Mouse (Mus musculus): Measurements from ENCODE around the gene Nol8.

DNA sequence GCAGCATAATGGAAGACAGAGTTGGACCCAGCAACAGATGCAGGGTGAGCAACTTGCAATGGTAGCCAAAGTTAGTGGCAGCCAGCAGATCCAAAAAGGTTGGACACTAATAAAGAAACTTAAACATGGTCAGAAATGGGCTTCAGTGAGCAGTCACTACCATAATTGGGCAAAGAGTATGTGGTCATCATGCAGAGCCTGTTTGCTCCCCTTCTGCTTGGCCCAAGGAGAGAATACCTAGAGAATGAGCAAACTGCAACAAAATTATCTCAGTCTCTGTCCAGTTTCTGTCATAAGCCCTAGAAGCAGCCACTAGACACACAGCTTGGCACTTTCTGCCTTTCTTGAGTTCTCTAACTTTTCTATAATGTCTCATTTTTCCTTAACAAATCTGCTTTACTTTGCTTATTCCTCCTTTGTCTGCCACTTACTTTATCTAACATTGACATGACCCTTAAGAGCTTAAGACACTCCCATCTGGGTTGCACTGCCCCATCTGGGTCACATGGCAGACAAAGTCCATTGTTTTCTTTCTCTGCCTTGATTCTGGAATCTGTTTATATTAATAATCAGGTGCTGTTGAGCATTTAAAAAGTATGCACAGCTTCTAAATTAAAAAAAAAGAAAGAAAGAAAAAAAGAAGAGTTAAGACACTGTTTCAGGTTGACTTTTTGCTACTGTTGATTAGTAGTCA, 9.1 kb upstream of the Nol8 start:
- no peak for TF ChIP-seq CTCF (IDR thresholded peaks at IDR 0.05; ENCODE audit: low read depth)
- no peak for TF ChIP-seq EP300 (IDR thresholded peaks at IDR 0.05; ENCODE audit: low read depth)
